Mouse (Mus musculus) heart, postnatal 0 days (tissue): Measurements from ENCODE around the gene Pml. TPM values are rescaled to one million over a fixed set of nuclear protein-coding genes. Genes with fewer than 3 reads are reported as not detected.

Experiments used
- ATAC-seq: fragments of 200-750 bp; cut with Nextera tagmentation; 2 replicates; pipeline ENCODE4 v1.8.0; 2017; ENCODE audit warnings: low read depth, moderate number of reproducible peaks, moderate library complexity; ENCODE audit not compliant: insufficient read depth
- DNase-seq: peaks from one replicate; pipeline ENCODE4 v3.0.0-alpha.2; 2016; ENCODE audit warnings: low spot score
- H3K27ac ChIP-seq: fragments of 300-500 bp; sonication (generic); 2 replicates; pipeline ENCODE4 v1.5.1; 2014; ENCODE audit warnings: low read depth, mild to moderate bottlenecking
- H3K27me3 ChIP-seq: fragments of 300-500 bp; sonication (generic); 2 replicates; pipeline ENCODE4 v1.6.1; 2014; ENCODE audit warnings: low read length, mixed read lengths; ENCODE audit not compliant: control insufficient read depth, insufficient read depth
- H3K36me3 ChIP-seq: fragments of 300-500 bp; sonication (generic); replicated peaks from 2 replicates; pipeline ENCODE4 v1.6.1; 2014; ENCODE audit warnings: low read length, mixed read lengths; ENCODE audit not compliant: control insufficient read depth, insufficient read depth
- H3K4me1 ChIP-seq: fragments of 300-500 bp; sonication (generic); 2 replicates; pipeline ENCODE4 v1.6.1; 2014; ENCODE audit warnings: antibody characterized with exemption; ENCODE audit not compliant: control insufficient read depth, insufficient read depth
- H3K4me2 ChIP-seq: fragments of 300-500 bp; sonication (generic); 2 replicates; pipeline ENCODE4 v1.6.1; 2014; ENCODE audit warnings: low read depth, mild to moderate bottlenecking, low read length, moderate library complexity
- H3K4me3 ChIP-seq: fragments of 300-500 bp; sonication (generic); 2 replicates; pipeline ENCODE4 v1.5.1; 2014; ENCODE audit warnings: low read depth, low read length
- H3K9ac ChIP-seq: fragments of 300-500 bp; sonication (generic); replicated peaks from 2 replicates; pipeline ENCODE4 v1.6.1; 2014; ENCODE audit warnings: low read depth, low read length, mixed read lengths
- H3K9me3 ChIP-seq: fragments of 300-500 bp; sonication (generic); replicated peaks from 2 replicates; pipeline ENCODE4 v1.6.1; 2016; ENCODE audit warnings: low read length; ENCODE audit not compliant: control insufficient read depth
- CTCF ChIP-seq: IDR thresholded peaks from 2 replicates; pipeline ENCODE4 v1.5.1; 2016; ENCODE audit warnings: antibody characterized with exemption, control low read depth, low read depth
- EP300 ChIP-seq: IDR thresholded peaks from 2 replicates; pipeline ENCODE4 v1.6.1; 2016; ENCODE audit warnings: antibody characterized with exemption, low read depth
- WGBS: fragments of 180-500 bp; shearing (Covaris S2); extraction: QIAGEN DNeasy Blood & Tissue Kit; methylation state at CpG from one replicate; pipeline ENCODE4 v1.1.7; 2014; 5-methylcytosine and 5-hydroxymethylcytosine counted together
- polyA plus RNA-seq: library from polyadenylated mRNA; unstranded; fragments of >200 nt; fragmentation: Nextera tagmentation; extraction: Ambion mirVana; gene quantifications from 2 replicates; pipeline ENCODE4 v1.2.1, GENCODE M21; 2015
- total RNA-seq: library from RNA; depleted of rRNA; stranded (reverse); fragments of >200 nt; gene quantifications from 2 replicates; pipeline ENCODE4 v1.2.3, GENCODE M21; 2014; ENCODE audit warnings: low replicate concordance; rRNA removed

Gene Pml
- total RNA-seq, result 11.4 and 15.0 TPM in 2 replicates
- polyA plus RNA-seq, result 5.2 and 5.6 TPM in 2 replicates

GRCm38 (mm10) chr9:58249592-58250192 lies at the start of gene Pml:
Pml (minus strand) TSS chr9:58249786.
- no peaks in the 10 kb centered on the region for H3K9me3 ChIP-seq
- H3K27me3 ChIP-seq, result no peaks in the 10 kb centered on the region
- H3K4me1 ChIP-seq, result peaks cover 38% of the 10 kb centered on the region
- peak within 1 kb of the TSS; percentile 89 for H3K4me2 ChIP-seq
- peak within 1 kb of the TSS; percentile 72 for H3K4me3 ChIP-seq
- TF ChIP-seq CTCF, result peak; percentile 19
- TF ChIP-seq EP300, result no peak
- peak within 1 kb of the TSS; percentile 91 for H3K27ac ChIP-seq
- DNase-seq (peak; percentile 83), ATAC-seq (peak; percentile 62)
- peak within 1 kb of the TSS; percentile 71 for H3K9ac ChIP-seq
- H3K36me3 ChIP-seq, result 0 out of 2 replicates have a peak, but pooled peaks cover 5% of the 10 kb centered on the region
- 0% methylated on average over 16 of the region's 16 CpGs for WGBS

- H3K36me3 ChIP-seq, result no peaks in the 10 kb centered on the region
- no peak overlapping the region for H3K9ac ChIP-seq
- TF ChIP-seq CTCF (no peak), EP300 (no peak)
- H3K27me3 ChIP-seq, result no peaks in the 10 kb centered on the region
- H3K27ac ChIP-seq, result peak overlapping the region; percentile 38; the same call in 1 of the 2 replicates
- no peaks in the 10 kb centered on the region for H3K4me1 ChIP-seq
- DNase-seq (no peak), ATAC-seq (no peak)
- H3K4me2 ChIP-seq, result no peak overlapping the region
- H3K9me3 ChIP-seq, result no peaks in the 10 kb centered on the region
- H3K4me3 ChIP-seq, result no peak overlapping the region
- 57% methylated on average over 4 of the region's 4 CpGs for WGBS
Measured at GRCm38 (mm10) chr9:58297961-58298477, 48.4 kb upstream of the Pml start.

GRCm38 (mm10) chr9:58297065-58297464 lies 47.5 kb upstream of the Pml start:
- H3K4me3 ChIP-seq, result no peak overlapping the region
- H3K36me3 ChIP-seq, result no peaks in the 10 kb centered on the region
- ATAC-seq (no peak), DNase-seq (no peak)
- no peaks in the 10 kb centered on the region for H3K4me1 ChIP-seq
- H3K27me3 ChIP-seq, result no peaks in the 10 kb centered on the region
- H3K4me2 ChIP-seq, result no peak overlapping the region
- H3K27ac ChIP-seq, result no peak overlapping the region; the same call in 1 of the 2 replicates
- no peak overlapping the region for H3K9ac ChIP-seq
- WGBS, result 82% methylated on average over 6 of the region's 6 CpGs
- H3K9me3 ChIP-seq, result no peaks in the 10 kb centered on the region
- TF ChIP-seq CTCF (no peak), EP300 (no peak)

GRCm38 (mm10) chr9:58295766-58296361 lies 46.3 kb upstream of the Pml start:
- H3K27ac ChIP-seq, result peak overlapping the region; percentile 46
- no peak overlapping the region for H3K9ac ChIP-seq
- H3K4me2 ChIP-seq, result no peak overlapping the region
- 31% methylated on average over 9 of the region's 9 CpGs for WGBS
- no peak for DNase-seq
- H3K36me3 ChIP-seq, result no peaks in the 10 kb centered on the region; the same call in 1 of the 2 replicates
- H3K4me3 ChIP-seq, result no peak overlapping the region
- H3K4me1 ChIP-seq, result no peaks in the 10 kb centered on the region
- ATAC-seq, result peak; percentile 66
- no peaks in the 10 kb centered on the region for H3K9me3 ChIP-seq
- no peaks in the 10 kb centered on the region for H3K27me3 ChIP-seq
- TF ChIP-seq EP300 (no peak), CTCF (no peak)

- ATAC-seq (no peak), DNase-seq (no peak)
- WGBS, result 82% methylated on average over 3 of the region's 3 CpGs
- TF ChIP-seq EP300, result no peak
- no peak for TF ChIP-seq CTCF
- Histone ChIP-seq H3K36me3 (no peaks in the 10 kb centered on the region; the same call in 1 of the 2 replicates), H3K27me3 (no peaks in the 10 kb centered on the region), H3K4me3 (no peak overlapping the region), H3K9ac (no peak overlapping the region), H3K27ac (no peak overlapping the region), H3K4me2 (no peak overlapping the region), H3K4me1 (no peaks in the 10 kb centered on the region), H3K9me3 (no peaks in the 10 kb centered on the region)
Measured at GRCm38 (mm10) chr9:58295345-58295744, 45.8 kb upstream of the Pml start.
